Mouse (Mus musculus) spleen, postnatal 36 days (tissue): ENCODE measurements at regions not wholly inside any gene's neighbourhood (a gene's known extent, or its start where the extent isn't known, plus 50 kb on each side); places are given as distances from the start of the nearest gene placed in this dataset.

Source experiments
- DNase-seq, 2 experiments: peaks; one replicate each; pipeline ENCODE4 v3.0.0; 2022; ENCODE audit warnings: low spot score in 2 of 2, mixed read lengths in 1 of 2

GRCm38 (mm10) chr15:50246418-50247186 lies 3638.1 kb upstream of the Gm7489 start:
- DNase-seq = no peak

GRCm38 (mm10) chr15:50260057-50260456 lies 3624.6 kb upstream of the Gm7489 start:
- no peak for DNase-seq

DNA sequence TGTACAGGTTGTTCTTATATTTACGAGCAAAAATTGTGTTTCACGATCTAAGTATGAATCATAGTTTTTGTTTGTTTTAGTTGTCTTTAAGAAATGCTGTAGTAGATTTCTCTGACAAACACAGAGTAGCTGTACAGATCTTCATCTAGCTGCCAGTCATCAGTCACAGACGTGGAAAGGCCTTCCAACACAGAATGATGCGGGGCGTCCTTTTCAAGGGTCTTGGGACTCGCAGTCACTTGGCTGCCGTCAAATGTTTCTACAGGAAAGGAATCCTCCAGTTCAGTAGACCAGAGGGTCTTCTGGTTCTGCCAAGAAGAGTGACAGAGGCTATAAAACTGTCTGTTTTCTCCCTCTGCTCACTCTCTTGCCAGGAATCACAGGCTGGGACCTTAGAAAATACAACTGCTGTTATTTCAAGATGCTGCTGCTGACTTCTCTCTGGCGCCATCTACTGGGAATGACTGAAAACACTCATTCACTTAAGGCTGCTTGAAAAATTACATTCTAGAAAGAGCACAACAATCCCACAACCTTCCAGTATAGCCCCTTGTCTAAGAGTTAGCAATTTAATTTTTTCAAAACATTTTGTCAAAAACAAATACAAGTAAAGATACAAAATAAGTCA lies 3623.3 kb upstream of the Gm7489 start:
- DNase-seq = peak; percentile 2 to 13

- no peak for DNase-seq
Observed at GRCm38 (mm10) chr15:50267542-50267941, 3617.2 kb upstream of the Gm7489 start.

DNA sequence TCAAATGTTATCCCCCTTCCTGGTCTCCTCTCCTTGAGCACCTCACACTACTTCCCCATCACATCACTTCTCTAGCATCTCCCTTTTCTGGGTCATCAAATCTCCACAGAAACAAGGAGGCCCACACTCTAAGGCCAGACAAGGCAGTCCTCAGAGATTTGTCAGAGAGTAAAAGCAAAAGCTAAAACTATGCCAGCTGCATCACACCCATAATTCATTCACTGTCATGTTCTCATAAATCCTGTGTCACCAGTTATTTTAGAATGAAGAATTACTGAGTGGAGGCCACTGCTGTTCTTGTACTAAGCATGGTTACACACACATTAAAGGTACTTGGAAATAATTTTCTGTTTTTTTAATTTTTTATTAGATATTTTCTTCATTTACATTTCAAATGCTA lies 3613.1 kb upstream of the Gm7489 start:
- DNase-seq = no peak

DNA sequence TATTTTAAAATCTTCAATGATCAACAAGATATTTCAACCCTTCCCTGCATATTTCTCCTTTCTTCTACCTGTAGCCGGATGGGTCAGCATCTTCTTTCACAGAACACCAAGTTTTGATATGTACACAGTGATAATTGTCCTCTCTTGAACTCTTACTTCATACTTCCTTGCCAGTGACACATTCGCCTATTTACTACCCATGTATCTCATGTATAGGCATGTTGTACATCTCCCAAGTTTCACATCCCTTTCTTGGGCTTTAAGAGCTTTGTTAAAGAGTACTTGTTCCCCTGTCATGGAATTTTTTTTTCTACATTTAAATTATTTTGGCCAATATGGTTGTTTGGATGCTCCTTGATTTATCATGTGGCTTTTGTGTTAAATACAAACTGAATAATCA lies 3602.1 kb upstream of the Gm7489 start:
- no peak for DNase-seq

GRCm38 (mm10) chr15:50283491-50283890 lies 3601.2 kb upstream of the Gm7489 start:
- DNase-seq = no peak

GRCm38 (mm10) chr15:50301831-50302230 lies 3582.9 kb upstream of the Gm7489 start:
- no peak for DNase-seq

GRCm38 (mm10) chr15:50304085-50304484 lies 3580.6 kb upstream of the Gm7489 start:
- DNase-seq = no peak

DNA sequence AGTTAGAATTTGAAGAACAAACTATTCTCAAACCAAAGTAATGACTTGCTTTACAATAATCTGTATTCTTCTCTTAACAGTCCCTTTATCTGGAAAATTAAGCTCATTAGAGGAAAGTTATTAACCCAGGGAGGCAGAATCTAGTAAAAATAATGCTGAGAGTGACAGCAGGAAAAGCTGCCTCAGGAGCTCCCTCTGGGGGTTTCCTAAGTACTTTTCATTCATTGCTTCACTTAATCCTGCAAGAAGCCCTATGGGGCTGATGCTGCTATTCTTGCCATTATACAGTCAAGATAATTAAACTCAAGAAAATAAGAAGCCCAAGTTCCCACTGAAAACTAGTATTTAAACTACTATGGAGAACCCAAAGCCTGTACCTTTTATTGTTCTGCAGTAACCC lies 3563.9 kb upstream of the Gm7489 start:
- no peak for DNase-seq

- DNase-seq = no peak
Observed at GRCm38 (mm10) chr15:50345536-50345935, 3539.2 kb upstream of the Gm7489 start.

- no peak for DNase-seq
Observed at GRCm38 (mm10) chr15:50346953-50347352, 3537.8 kb upstream of the Gm7489 start.

GRCm38 (mm10) chr15:50360033-50360988 lies 3524.4 kb upstream of the Gm7489 start:
- DNase-seq = no peak

GRCm38 (mm10) chr15:50361334-50361733 lies 3523.4 kb upstream of the Gm7489 start:
- DNase-seq = peak; percentile 1 to 7

GRCm38 (mm10) chr15:50361751-50362507 lies 3522.8 kb upstream of the Gm7489 start:
- DNase-seq = peak in 1 of 2 experiments; percentile 9

GRCm38 (mm10) chr15:50400006-50400781 lies 3484.5 kb upstream of the Gm7489 start:
- DNase-seq = no peak

GRCm38 (mm10) chr15:50401386-50401785 lies 3483.3 kb upstream of the Gm7489 start:
- no peak for DNase-seq

GRCm38 (mm10) chr15:50402551-50402950 lies 3482.2 kb upstream of the Gm7489 start:
- DNase-seq = peak in 1 of 2 experiments; percentile 6

DNA sequence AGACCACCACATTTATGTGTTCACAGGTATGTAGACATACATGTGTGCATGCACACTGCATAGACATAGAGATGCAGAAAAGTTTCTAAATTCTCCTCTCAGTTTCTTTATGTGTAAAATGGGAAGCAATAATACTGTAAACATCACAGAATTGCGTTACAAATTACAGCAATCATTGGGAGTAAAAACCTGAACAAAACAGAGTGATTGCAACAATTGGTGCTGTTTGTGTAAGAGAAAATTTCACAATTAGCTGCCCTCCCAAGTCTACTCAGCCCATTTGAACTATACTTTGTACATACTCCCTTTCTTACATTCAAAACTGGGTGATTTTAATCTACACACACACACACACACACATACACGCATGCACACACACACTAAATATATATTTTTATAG lies 3480.8 kb upstream of the Gm7489 start:
- no peak for DNase-seq

DNA sequence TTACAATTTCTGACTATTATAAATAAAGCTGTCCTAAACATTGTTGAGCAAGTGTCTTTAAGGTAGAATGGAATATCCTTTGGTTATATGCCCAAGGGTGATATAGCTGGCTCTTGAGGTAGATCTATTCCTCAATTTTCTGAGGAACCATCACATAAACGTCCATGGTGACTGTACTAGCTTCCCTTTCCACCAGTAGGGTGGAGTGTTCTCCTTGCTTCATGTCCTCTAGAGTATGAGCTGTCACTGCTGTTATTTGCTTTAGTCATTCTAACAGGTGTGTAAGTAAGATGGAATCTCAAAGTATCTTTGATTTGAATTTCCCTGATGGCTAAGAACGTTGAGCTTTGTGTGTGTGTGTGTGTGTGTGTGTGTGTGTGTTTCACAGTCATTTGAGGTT lies 3475.7 kb upstream of the Gm7489 start:
- no peak for DNase-seq

DNA sequence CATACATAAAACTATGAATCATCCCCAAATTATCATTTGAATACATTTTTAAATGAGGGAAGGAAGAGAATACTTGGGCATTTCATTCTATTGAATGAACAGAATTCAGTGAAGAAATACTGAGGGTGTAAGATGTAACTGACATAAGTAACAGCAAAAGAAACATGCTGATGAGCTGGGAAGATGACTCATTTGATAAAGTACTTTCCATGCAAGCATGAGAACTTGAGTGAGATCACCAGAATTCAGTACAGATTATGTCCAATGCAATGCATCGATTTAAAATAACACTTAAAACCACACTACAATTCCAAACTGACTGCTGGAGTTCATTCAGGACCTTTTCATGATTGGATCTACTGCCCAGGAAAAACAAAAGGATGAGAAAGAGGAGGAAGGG lies 3467.1 kb upstream of the Gm7489 start:
- no peak for DNase-seq
